Mouse (Mus musculus): ENCODE data around the gene Atp5g2. TPM values are rescaled to one million over a fixed set of nuclear protein-coding genes. Genes with fewer than 3 reads are reported as not detected.
"Not testable (repeated sequence)": the region's sequence is repeated elsewhere in the genome, so short reads cannot be mapped to it uniquely, and the experiment has no call there.

Gene Atp5g2
- polyA plus RNA-seq, 1 experiment: 212 TPM

DNA sequence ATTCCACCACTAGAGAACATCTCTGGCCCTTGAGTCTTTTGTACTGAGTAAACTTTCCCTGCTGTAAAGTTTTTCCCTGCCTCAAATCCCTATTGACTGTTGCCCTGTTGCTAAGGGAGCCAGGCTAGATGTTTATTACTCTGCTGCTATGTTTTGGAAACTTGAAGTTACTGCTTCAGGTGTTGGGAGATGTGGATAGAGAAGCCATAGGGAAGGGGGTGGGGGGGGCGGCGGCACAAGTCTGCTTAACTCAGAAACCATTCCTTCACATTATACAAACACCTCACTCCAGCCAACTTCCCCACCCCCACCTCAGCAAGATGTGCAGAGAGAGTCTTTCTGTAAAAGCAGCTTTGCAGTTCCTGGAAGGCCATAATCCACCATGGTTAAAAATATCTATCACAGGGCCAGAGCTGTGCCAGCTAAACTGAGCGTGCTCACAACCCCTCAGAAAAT lies 14.2 kb downstream of the Atp5g2 start:
- TF ChIP-seq CTCF (IDR thresholded peaks at IDR 0.05; ENCODE audit: control insufficient read depth, insufficient read depth, low read length): no peak
- no peak for TF ChIP-seq POLR2A (IDR thresholded peaks at IDR 0.05; ENCODE audit: borderline replicate concordance, control insufficient read depth, low read depth, low read length)
- WGBS: 82% methylated on average over 3 of the region's 3 CpGs

DNA sequence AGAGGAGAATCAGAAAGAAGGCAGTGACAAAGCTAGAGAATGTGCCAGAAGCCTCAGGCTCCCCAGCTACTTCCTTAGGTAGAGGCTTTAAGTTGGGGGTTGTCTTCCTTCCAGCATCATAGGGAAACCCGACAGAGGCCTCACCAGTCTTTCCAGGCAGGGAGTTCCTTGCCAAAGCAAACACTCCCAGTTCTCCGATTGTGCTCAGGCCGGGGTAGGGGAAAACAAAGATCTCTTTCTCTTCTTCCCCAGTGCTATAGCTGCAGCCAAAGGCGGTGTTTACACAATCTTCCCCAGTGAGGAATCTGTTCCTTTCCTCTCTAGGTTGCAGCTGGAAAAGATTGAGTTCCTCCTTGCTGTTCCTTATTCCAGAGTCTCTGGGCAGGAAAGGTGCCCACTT lies 15.5 kb downstream of the Atp5g2 start:
- Histone ChIP-seq H3K4me3 (replicated peaks; ENCODE audit: control insufficient read depth, low read depth, low read length) (no peak overlapping the region), H3K27ac (ENCODE audit: control insufficient read depth, insufficient read depth, low read depth, low read length, poor library complexity) (no peak overlapping the region), H3K4me1 (ENCODE audit: control insufficient read depth, insufficient read depth, low read length) (no peaks in the 10 kb centered on the region)
- TF ChIP-seq CTCF (IDR thresholded peaks at IDR 0.05; ENCODE audit: control insufficient read depth, insufficient read depth, low read length) (no peak), POLR2A (IDR thresholded peaks at IDR 0.05; ENCODE audit: borderline replicate concordance, control insufficient read depth, low read depth, low read length) (no peak)
- WGBS: 51% methylated on average over 4 of the region's 4 CpGs

More for the DNA sequence above, 14.2 kb downstream of the Atp5g2 start:
- H3K27ac ChIP-seq (ENCODE audit: control insufficient read depth, insufficient read depth, low read depth, low read length, poor library complexity): no peak overlapping the region
- no peaks in the 10 kb centered on the region for H3K4me1 ChIP-seq (ENCODE audit: control insufficient read depth, insufficient read depth, low read length)
- H3K4me3 ChIP-seq (replicated peaks; ENCODE audit: control insufficient read depth, low read depth, low read length): no peak overlapping the region

DNA sequence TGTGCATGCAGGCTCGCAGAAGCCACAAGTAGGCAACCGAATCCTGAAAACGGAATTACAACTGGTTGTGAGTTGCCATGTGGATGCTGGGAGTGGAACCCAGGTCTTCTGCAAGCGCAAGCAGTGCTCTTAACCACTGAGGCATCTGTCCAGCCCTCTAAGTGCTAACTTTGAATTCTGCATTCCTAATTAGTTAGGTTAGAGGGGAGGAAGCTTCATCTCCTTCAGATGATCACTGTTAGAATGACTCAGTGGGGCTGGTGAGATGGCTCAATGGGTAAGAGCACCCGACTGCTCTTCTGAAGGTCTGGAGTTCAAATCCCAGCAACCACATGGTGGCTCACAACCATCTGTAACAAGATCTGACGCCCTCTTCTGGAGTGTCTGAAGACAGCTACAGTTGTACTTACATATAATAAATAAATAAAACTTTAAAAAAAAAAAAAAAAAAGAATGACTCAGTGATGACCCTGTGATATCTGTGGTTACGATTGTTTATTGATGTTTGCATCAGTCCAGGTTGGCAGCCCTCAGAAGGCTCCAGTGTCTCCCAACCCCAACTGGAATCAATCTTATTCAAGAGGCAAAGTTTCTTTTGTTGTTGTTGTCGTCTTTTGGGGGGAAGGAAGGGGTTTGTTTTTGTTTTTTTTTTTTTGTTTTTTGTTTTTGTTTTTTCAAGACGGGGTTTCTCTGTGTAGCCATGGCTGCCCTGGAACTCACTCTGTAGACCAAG lies 20.1 kb downstream of the Atp5g2 start:
- H3K4me3 ChIP-seq (replicated peaks; ENCODE audit: control insufficient read depth, low read depth, low read length): not testable (repeated sequence)
- WGBS: 80% methylated on average over 9 of the region's 9 CpGs

DNA sequence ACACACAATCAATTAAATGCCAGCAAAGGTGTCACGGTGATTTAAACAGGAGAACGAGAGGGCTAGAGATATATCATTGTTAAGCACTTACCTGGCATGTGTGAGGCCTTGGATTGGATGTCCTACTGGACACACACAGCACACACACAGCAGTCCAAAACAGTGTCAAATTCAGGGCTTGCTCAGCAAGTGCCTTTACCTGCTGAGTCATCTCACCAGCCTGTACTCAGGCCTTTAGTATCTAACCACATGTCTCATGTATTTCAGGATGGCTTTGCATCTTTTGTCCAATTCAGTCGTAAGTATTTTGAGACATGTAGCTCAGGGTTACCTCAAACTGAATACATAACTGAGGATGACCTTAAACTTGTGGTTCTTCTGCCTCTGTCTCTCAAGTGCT lies 21.0 kb downstream of the Atp5g2 start:
- Histone ChIP-seq H3K4me1 (ENCODE audit: control insufficient read depth, insufficient read depth, low read length) (no peaks in the 10 kb centered on the region), H3K4me3 (replicated peaks; ENCODE audit: control insufficient read depth, low read depth, low read length) (no peak overlapping the region), H3K27ac (ENCODE audit: control insufficient read depth, insufficient read depth, low read depth, low read length, poor library complexity) (no peak overlapping the region)
- 71% methylated on average over 3 of the region's 3 CpGs for WGBS
- TF ChIP-seq CTCF (IDR thresholded peaks at IDR 0.05; ENCODE audit: control insufficient read depth, insufficient read depth, low read length) (no peak), POLR2A (IDR thresholded peaks at IDR 0.05; ENCODE audit: borderline replicate concordance, control insufficient read depth, low read depth, low read length) (no peak)

More for the DNA sequence above, 20.1 kb downstream of the Atp5g2 start:
- H3K4me1 ChIP-seq (ENCODE audit: control insufficient read depth, insufficient read depth, low read length); H3K27ac ChIP-seq (ENCODE audit: control insufficient read depth, insufficient read depth, low read depth, low read length, poor library complexity): not testable (repeated sequence)

DNA sequence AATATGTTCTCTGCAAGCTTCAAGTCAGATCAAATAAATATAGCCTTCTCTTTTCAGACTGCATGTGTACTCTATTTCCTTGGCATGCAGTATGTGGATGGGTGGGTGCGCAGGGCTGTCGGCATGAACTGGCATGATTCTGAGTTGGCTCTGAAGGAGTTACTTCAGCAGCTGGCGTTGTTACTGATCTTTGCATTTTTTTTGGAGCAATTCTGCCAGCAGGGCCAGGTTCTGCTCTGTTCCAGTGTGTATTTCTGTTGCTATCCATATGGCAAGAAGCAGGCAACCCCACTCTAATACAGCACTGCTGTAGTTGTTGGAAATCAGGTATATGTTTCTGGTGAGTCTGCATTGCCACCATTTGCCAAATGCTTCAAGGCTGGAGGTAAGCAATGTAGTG lies 36.3 kb downstream of the Atp5g2 start:
- Histone ChIP-seq H3K4me1 (ENCODE audit: control insufficient read depth, insufficient read depth, low read length) (no peaks in the 10 kb centered on the region), H3K4me3 (replicated peaks; ENCODE audit: control insufficient read depth, low read depth, low read length) (no peak overlapping the region), H3K27ac (ENCODE audit: control insufficient read depth, insufficient read depth, low read depth, low read length, poor library complexity) (no peak overlapping the region)
- WGBS: 78% methylated on average over 3 of the region's 3 CpGs
- TF ChIP-seq CTCF (IDR thresholded peaks at IDR 0.05; ENCODE audit: control insufficient read depth, insufficient read depth, low read length): no peak
- no peak for TF ChIP-seq POLR2A (IDR thresholded peaks at IDR 0.05; ENCODE audit: borderline replicate concordance, control insufficient read depth, low read depth, low read length)

DNA sequence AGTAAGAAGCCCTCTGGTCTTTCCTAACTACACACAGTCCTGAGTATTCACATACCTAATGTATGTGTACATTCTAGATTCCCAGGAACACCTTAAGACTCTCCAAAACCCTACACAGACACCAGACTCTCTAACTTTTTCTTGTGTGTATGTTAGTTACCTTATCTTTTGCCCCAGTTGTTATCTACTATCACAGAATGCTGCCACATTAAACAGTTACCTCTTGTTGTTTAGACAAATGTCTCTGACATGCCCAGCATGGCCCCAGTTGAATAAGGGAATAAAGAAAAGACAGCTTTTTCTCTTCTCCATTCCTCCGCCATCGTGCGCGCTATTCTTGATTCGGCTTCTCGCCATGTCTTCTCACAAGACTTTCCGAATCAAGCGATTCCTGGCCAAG lies 37.5 kb downstream of the Atp5g2 start:
- Histone ChIP-seq H3K4me1 (ENCODE audit: control insufficient read depth, insufficient read depth, low read length) (no peaks in the 10 kb centered on the region), H3K27ac (ENCODE audit: control insufficient read depth, insufficient read depth, low read depth, low read length, poor library complexity) (no peak overlapping the region), H3K4me3 (replicated peaks; ENCODE audit: control insufficient read depth, low read depth, low read length) (no peak overlapping the region)
- TF ChIP-seq POLR2A (IDR thresholded peaks at IDR 0.05; ENCODE audit: borderline replicate concordance, control insufficient read depth, low read depth, low read length) (no peak), CTCF (IDR thresholded peaks at IDR 0.05; ENCODE audit: control insufficient read depth, insufficient read depth, low read length) (no peak)
- WGBS: 91% methylated on average over 8 of the region's 8 CpGs

DNA sequence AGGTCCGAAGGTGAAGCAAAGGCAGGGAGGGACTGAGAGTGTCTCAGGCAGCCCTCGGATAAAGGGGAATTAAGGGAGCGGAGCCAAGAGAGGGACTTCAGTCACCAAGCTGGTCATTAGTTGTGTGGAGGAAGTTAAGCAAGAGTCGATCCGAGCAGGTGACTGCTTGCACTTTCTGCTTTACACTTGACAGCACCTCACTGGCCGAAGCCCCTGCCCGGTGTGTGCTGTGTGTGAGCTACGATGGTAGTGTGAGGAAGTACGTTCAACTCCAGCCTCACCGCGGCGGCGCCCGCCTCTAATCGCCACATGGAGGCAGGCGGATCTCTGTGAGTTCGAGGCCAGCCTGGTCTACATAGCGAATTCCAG lies 46.5 kb downstream of the Atp5g2 start:
- H3K4me3 ChIP-seq (replicated peaks; ENCODE audit: control insufficient read depth, low read depth, low read length): peak overlapping the region; percentile 91
- H3K4me1 ChIP-seq (ENCODE audit: control insufficient read depth, insufficient read depth, low read length): no peaks in the 10 kb centered on the region; the same call in 1 of the 2 replicates
- under 1% methylated on average over 18 of the region's 18 CpGs for WGBS
- TF ChIP-seq POLR2A (IDR thresholded peaks at IDR 0.05; ENCODE audit: borderline replicate concordance, control insufficient read depth, low read depth, low read length): no peak; the same call in 1 of the 2 replicates
- no peak for TF ChIP-seq CTCF (IDR thresholded peaks at IDR 0.05; ENCODE audit: control insufficient read depth, insufficient read depth, low read length)
- H3K27ac ChIP-seq (ENCODE audit: control insufficient read depth, insufficient read depth, low read depth, low read length, poor library complexity): peak overlapping the region; percentile 91

DNA sequence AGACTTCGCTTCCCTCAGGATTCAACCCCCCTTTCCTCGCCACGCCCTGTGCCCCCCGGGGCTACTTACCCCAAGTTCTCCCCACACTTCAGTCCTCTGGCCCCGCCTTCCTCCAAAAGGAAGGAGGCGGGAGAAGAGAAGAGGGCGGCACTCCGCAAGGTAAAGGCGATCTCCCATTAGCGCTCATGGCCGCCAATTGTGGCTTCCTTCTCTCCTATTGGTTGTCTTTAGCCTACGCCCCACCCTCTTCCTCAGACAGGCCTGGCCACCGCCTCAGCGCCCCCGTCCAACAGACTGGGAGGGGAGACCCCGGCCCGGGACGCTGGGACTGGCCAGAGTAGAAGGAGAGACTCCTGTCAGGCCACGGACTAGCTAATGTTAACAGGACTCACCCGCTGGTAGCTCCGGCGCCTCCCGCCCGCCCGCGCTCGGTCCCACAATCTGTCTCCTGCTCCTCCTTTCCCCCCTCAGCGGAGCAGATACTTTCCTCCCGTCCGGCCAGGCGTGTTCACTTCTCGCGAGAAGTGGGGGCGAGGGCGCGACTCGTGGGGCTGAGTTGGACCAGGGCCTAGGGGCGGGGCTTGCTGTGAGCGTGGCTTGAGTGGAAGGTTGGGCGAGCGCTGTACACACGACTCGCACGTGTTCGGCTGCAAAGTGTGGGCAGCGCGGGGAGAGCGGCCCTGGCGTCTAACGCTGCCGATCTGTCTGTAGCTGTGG lies 47.0 kb downstream of the Atp5g2 start, which contains the start of the genes Gm28047 and Atf7:
Gm28047 (minus strand) TSS at position 98 of the 717 bp plus-strand sequence.
Atf7 (minus strand) TSS at position 495 of the 717 bp plus-strand sequence.
- Histone ChIP-seq H3K27ac (ENCODE audit: control insufficient read depth, insufficient read depth, low read depth, low read length, poor library complexity) (peak within 1 kb of the TSS; percentile 91), H3K4me1 (ENCODE audit: control insufficient read depth, insufficient read depth, low read length) (no peaks in the 10 kb centered on the region; the same call in 1 of the 2 replicates), H3K4me3 (replicated peaks; ENCODE audit: control insufficient read depth, low read depth, low read length) (peak within 1 kb of the TSS; percentile 91)
- TF ChIP-seq POLR2A (IDR thresholded peaks at IDR 0.05; ENCODE audit: borderline replicate concordance, control insufficient read depth, low read depth, low read length) (peak; percentile 70; the same call in 1 of the 2 replicates), CTCF (IDR thresholded peaks at IDR 0.05; ENCODE audit: control insufficient read depth, insufficient read depth, low read length) (no peak)
- under 1% methylated on average over 51 of the region's 51 CpGs for WGBS

Data from bone marrow, adult 2 months (tissue).